Mouse (Mus musculus): ENCODE data around the gene Rer1. TPM values are rescaled to one million over a fixed set of nuclear protein-coding genes. Genes with fewer than 3 reads are reported as not detected.

Gene Rer1
- total RNA-seq (2023; ENCODE audit: inconsistent age): 51.3 to 54.7 TPM (median 53.0 TPM) in 4 replicates

DNA sequence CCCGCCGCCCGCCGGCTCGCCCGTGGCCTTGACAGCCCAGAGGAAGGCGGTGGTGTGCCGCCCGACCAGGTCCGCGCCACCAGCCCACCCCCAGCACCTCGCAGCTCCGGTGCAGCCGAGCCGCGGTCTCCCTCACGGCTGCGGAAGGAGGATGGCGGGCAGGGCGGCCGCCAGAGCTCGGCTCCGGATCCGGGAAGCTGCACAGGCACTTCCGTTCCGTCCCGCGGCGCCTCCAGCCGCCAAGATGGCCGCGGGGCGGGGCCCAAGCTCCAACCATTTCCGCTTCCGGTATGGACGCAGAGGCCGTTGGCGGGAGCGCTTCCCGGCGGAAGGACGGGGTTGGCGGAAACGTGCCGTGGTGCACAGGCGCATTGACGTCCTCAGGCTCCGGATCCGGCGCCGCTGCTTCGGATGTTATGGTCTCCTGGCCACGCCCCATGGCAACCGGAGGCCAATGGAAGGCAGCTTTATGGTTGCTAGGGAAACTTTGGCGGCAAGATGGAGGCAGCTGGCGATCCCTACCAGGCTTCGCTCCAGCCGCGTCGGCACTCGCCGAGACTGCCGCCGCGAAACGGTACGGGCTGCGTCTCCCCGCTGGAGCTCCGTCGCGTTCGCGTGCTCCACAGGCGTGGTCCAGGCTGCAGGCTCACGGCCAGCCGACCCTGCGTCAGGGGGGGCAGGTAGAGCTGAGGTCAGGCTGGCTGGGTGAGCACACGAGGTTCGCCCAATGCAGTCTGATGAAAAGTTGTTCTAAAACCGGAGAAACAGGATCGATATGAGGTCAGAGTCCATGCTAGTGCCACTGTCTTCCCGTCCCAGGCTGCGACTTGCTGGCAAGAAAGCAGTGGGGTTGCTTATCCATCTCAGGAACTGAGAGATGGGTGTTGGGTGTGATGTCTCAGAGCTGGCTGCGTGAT, at the start of gene Rer1, which contains the start of gene Morn1:
Rer1 (minus strand) TSS at position 275 of the 917 bp plus-strand sequence.
Morn1 (plus strand) TSS at position 470 of the 917 bp plus-strand sequence.

GRCm38 (mm10) chr4:155066834-155067522, 19.2 kb downstream of the Rer1 start, which contains the start of gene Pex10:
TSS of gene Pex10 (plus strand) at chr4:155067016.

DNA sequence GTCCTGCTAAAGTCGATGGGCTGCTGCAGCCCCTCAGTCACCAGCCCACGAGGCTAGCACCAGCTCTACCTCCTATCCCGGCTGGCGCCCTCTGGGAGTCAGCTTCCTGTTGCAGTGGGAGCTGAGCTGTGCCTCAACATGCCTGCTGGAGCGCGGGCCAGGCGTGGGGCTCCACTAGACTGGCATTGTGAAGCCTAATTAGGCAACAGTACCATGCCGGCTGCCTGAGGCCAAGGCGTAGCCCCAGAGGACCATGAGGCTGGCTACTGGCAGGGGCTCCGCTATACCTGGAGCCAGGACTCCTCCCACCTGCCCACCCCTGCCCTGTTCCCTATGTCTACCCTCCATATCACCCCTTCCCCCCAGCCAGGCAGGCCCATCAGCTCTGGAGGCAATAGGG, 29.5 kb downstream of the Rer1 start, which contains the start of gene Plch2:
Plch2 (minus strand) TSS at position 61 of the 400 bp plus-strand sequence.

Other genes with a start within 250 kb of the Rer1 start
- not detected in 4 replicates for gene Ttc34, start 248.9 kb downstream of the Rer1 start, total RNA-seq (2023; ENCODE audit: inconsistent age)
- not detected in 4 replicates for gene Mmel1, start 216.8 kb downstream of the Rer1 start, total RNA-seq (2023; ENCODE audit: inconsistent age)
- 1.3 to 4.5 TPM (median 2.9 TPM) in 4 replicates for gene Fam213b, start 187.2 kb downstream of the Rer1 start, total RNA-seq (2023; ENCODE audit: inconsistent age)
- 45.2 to 53.5 TPM (median 47.9 TPM) in 4 replicates for gene Tnfrsf14, start 157.8 kb downstream of the Rer1 start, total RNA-seq (2023; ENCODE audit: inconsistent age)
- gene Hes5, start 125.5 kb downstream of the Rer1 start, total RNA-seq (2023; ENCODE audit: inconsistent age): 8.5 to 11.2 TPM (median 9.9 TPM) in 4 replicates
- 82.6 to 95.1 TPM (median 87.1 TPM) in 4 replicates for gene Pank4, start 122.3 kb downstream of the Rer1 start, total RNA-seq (2023; ENCODE audit: inconsistent age)
- 0.35 to 0.72 TPM in 2 of 4 replicates, not detected in the others for gene Plch2, start 29.6 kb downstream of the Rer1 start, total RNA-seq (2023; ENCODE audit: inconsistent age)
- gene Pex10, start 19.4 kb downstream of the Rer1 start, total RNA-seq (2023; ENCODE audit: inconsistent age): 6.7 to 11.2 TPM (median 6.9 TPM) in 4 replicates
- gene Morn1, start 195 bp upstream of the Rer1 start, total RNA-seq (2023; ENCODE audit: inconsistent age): 1.4 to 6.7 TPM (median 2.9 TPM) in 4 replicates
- gene Ski, start 136.2 kb upstream of the Rer1 start, total RNA-seq (2023; ENCODE audit: inconsistent age): 46.1 to 52.1 TPM (median 50.4 TPM) in 4 replicates
- 37.2 to 46.5 TPM (median 41.4 TPM) in 4 replicates for gene Faap20, start 163.4 kb upstream of the Rer1 start, total RNA-seq (2023; ENCODE audit: inconsistent age)

Data from B cell, adult (primary cell).